Mouse (Mus musculus) neutrophil, adult 65 days (primary cell): ENCODE measurements around the gene Cd69. TPM values are rescaled to one million over a fixed set of nuclear protein-coding genes. Genes with fewer than 3 reads are reported as not detected.

Experiments used
- total RNA-seq: library from RNA; stranded (reverse); gene quantifications from 2 replicates; pipeline ENCODE4 v1.2.4, GENCODE M21; 2023

Cd69 gene
- total RNA-seq, result 39.1 and 48.5 TPM in 2 replicates

GRCm38 (mm10) chr6:129275220-129275619, at the start of gene Cd69:
Gene Cd69, minus strand, starts transcription at chr6:129275436.

Other genes starting within 250 kb of the Cd69 start
- gene Klrb1f, start 229.5 kb downstream of the Cd69 start, total RNA-seq, result 10.7 and 13.9 TPM in 2 replicates
- gene Clec2e, start 174.5 kb downstream of the Cd69 start, total RNA-seq, result 0.18 TPM in 1 of 2 replicates, not detected in the other
- gene Clec2d, start 94.8 kb downstream of the Cd69 start, total RNA-seq, result 14.3 and 24.8 TPM in 2 replicates
- not detected in 2 replicates for gene 4922502D21Rik, start 56.4 kb upstream of the Cd69 start, total RNA-seq
- 157 TPM in 2 replicates for gene Clec12a, start 67.3 kb upstream of the Cd69 start, total RNA-seq
- not detected in 2 replicates for gene Clec12b, start 110.4 kb upstream of the Cd69 start, total RNA-seq
- 12.0 and 13.0 TPM in 2 replicates for gene Clec1b, start 121.9 kb upstream of the Cd69 start, total RNA-seq
- 0.92 and 2.7 TPM in 2 replicates for gene Clec9a, start 133.4 kb upstream of the Cd69 start, total RNA-seq
- 0.23 and 0.57 TPM in 2 replicates for gene Clec1a, start 176.6 kb upstream of the Cd69 start, total RNA-seq
- gene Olr1, start 231.7 kb upstream of the Cd69 start, total RNA-seq, result 35.0 and 36.3 TPM in 2 replicates
- gene Tmem52b, start 237.1 kb upstream of the Cd69 start, total RNA-seq, result 0.91 and 1.1 TPM in 2 replicates